Mouse (Mus musculus) bone marrow, adult 2 months (tissue): ENCODE measurements around the gene Btbd1. TPM values are rescaled to one million over a fixed set of nuclear protein-coding genes. Genes with fewer than 3 reads are reported as not detected.

ENCODE experiments used
- H3K27ac ChIP-seq: fragments of 200-500 bp; 2 replicates; pipeline ENCODE4 v1.5.1; 2012; ENCODE audit warnings: low read depth, mild to moderate bottlenecking, control low read depth, inconsistent platforms, low read length; ENCODE audit not compliant: control insufficient read depth, poor library complexity, insufficient read depth
- H3K4me1 ChIP-seq: fragments of 200-500 bp; 2 replicates; pipeline ENCODE4 v1.6.1; 2011; ENCODE audit warnings: low read length; ENCODE audit not compliant: control insufficient read depth, insufficient read depth
- H3K4me3 ChIP-seq: fragments of 200-500 bp; replicated peaks from 2 replicates; pipeline ENCODE3; 2011; ENCODE audit warnings: mild to moderate bottlenecking, low read depth, low read length, control low read depth; ENCODE audit not compliant: control insufficient read depth
- CTCF ChIP-seq: fragments of 200-500 bp; IDR thresholded peaks from 2 replicates; pipeline ENCODE4 v1.5.1; 2011; ENCODE audit warnings: low read length, control low read depth; ENCODE audit not compliant: control insufficient read depth, insufficient read depth
- POLR2A ChIP-seq: fragments of 200-500 bp; IDR thresholded peaks from 2 replicates; pipeline ENCODE4 v1.6.1; 2011; ENCODE audit warnings: low read depth, mild to moderate bottlenecking, control low read depth, low read length, borderline replicate concordance; ENCODE audit not compliant: control insufficient read depth
- WGBS: fragments of 180-500 bp; shearing (Covaris S2); methylation state at CpG from one replicate; pipeline ENCODE4 v1.1.7; 2018; 5-methylcytosine and 5-hydroxymethylcytosine counted together
- polyA plus RNA-seq: library from polyadenylated mRNA; stranded (reverse); fragments of >200 nt; gene quantifications from 2 replicates; pipeline ENCODE4 v1.2.4, GENCODE M21; 2011; ENCODE audit warnings: low replicate concordance; ENCODE audit not compliant: missing spikeins, insufficient read depth, insufficient read length

Btbd1 gene
- polyA plus RNA-seq, 1 experiment, result 37.0 TPM

- no peak for TF ChIP-seq CTCF
- no peak for TF ChIP-seq POLR2A
- H3K4me1 ChIP-seq, result no peaks in the 10 kb centered on the region
- WGBS, result 74% methylated on average over 3 of the region's 3 CpGs
- no peak overlapping the region for H3K27ac ChIP-seq
- no peak overlapping the region for H3K4me3 ChIP-seq
Measured at GRCm38 (mm10) chr7:81747956-81748355, 81.3 kb downstream of the Btbd1 start.

GRCm38 (mm10) chr7:81744145-81744544, 85.1 kb downstream of the Btbd1 start:
- no peak overlapping the region for H3K4me3 ChIP-seq
- H3K27ac ChIP-seq, result no peak overlapping the region
- no peak for TF ChIP-seq POLR2A
- TF ChIP-seq CTCF, result no peak; the same call in 1 of the 2 replicates
- H3K4me1 ChIP-seq, result no peaks in the 10 kb centered on the region; the same call in 1 of the 2 replicates
- 54% methylated on average over 4 of the region's 4 CpGs for WGBS

Other genes starting within 250 kb of the Btbd1 start
- 0.43 and 2.1 TPM in 2 replicates for gene Homer2, start 121.9 kb downstream of the Btbd1 start, polyA plus RNA-seq
- gene Ramac, start 66.5 kb downstream of the Btbd1 start, polyA plus RNA-seq, result 13.7 and 20.9 TPM in 2 replicates
- gene 3110040N11Rik, start 40.0 kb downstream of the Btbd1 start, polyA plus RNA-seq, result 12.1 and 13.9 TPM in 2 replicates
- not detected in 2 replicates for gene Gm10160, start 26.4 kb upstream of the Btbd1 start, polyA plus RNA-seq
- gene Tm6sf1, start 29.6 kb upstream of the Btbd1 start, polyA plus RNA-seq, result 13.0 and 46.2 TPM in 2 replicates
- gene Hdgfl3, start 105.0 kb upstream of the Btbd1 start, polyA plus RNA-seq, result 1.1 and 1.4 TPM in 2 replicates
- gene Bnc1, start 162.9 kb upstream of the Btbd1 start, polyA plus RNA-seq, result not detected in 2 replicates